In the genomic region with DNA sequence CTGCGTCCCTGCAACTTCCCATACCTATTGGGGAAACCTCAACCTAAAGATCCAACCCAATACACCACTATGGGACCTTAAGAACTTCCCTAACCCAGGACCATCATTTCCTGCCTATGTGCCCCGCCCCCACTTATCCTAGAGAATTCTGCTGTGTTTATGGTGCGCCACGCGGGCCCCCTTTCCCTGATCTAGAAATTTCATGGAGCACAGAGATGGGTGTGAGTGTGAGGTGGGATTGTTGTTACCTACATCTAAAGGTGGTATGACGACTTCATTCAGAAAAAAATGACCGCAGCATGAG, we compare ENCODE assay signal across 7 mouse cellular contexts. TPM values are rescaled to one million over a fixed set of nuclear protein-coding genes. Genes with fewer than 3 reads are reported as not detected.
DNase-seq lines count a peak whose midpoint lies in the region; ATAC-seq and TF ChIP-seq lines count a peak whose summit lies in the region.

No protein-coding gene starts in this region.

- no peak overlapping the region for H3K9ac ChIP-seq in lung, postnatal 0 days (replicated peaks; ENCODE audit: low read depth)
- no peak overlapping the region for H3K9ac ChIP-seq in forebrain, embryonic 12.5 days
- H3K9ac ChIP-seq in limb, embryonic 14.5 days (ENCODE audit: low read depth, low read length, severe bottlenecking), result no peak overlapping the region
- no peak overlapping the region for H3K9ac ChIP-seq in stomach, embryonic 16.5 days (ENCODE audit: low read length)

- H3K4me1 ChIP-seq in lung, postnatal 0 days (ENCODE audit: insufficient read depth, low read depth, low read length), result no peaks in the 10 kb centered on the region
- H3K4me1 ChIP-seq in forebrain, embryonic 12.5 days, result peaks cover 8% of the 10 kb centered on the region
- H3K4me1 ChIP-seq in limb, embryonic 14.5 days (ENCODE audit: control insufficient read depth, insufficient read depth, low read length), result peaks cover 7% of the 10 kb centered on the region
- H3K4me1 ChIP-seq in stomach, embryonic 16.5 days (ENCODE audit: control insufficient read depth, insufficient read depth, low read length), result no peaks in the 10 kb centered on the region

- H3K27ac ChIP-seq in lung, postnatal 0 days (ENCODE audit: low read length), result no peak overlapping the region
- H3K27ac ChIP-seq in forebrain, embryonic 12.5 days, result no peak overlapping the region
- H3K27ac ChIP-seq in limb, embryonic 14.5 days (replicated peaks; ENCODE audit: low read depth, low read length), result no peak overlapping the region
- no peak overlapping the region for H3K27ac ChIP-seq in stomach, embryonic 16.5 days (ENCODE audit: low read length)

- no peak overlapping the region for H3K4me2 ChIP-seq in lung, postnatal 0 days (replicated peaks; ENCODE audit: low read depth, low read length)
- H3K4me2 ChIP-seq in forebrain, embryonic 12.5 days, result peak overlapping the region; percentile 34
- peak overlapping the region; percentile 34; the same call in 1 of the 2 replicates for H3K4me2 ChIP-seq in limb, embryonic 14.5 days (replicated peaks; ENCODE audit: low read depth, low read length, severe bottlenecking)
- peak overlapping the region; percentile 31 for H3K4me2 ChIP-seq in stomach, embryonic 16.5 days (ENCODE audit: low read depth, low read length)

- H3K27me3 ChIP-seq in lung, postnatal 0 days (replicated peaks; ENCODE audit: insufficient read depth, low read length), result no peaks in the 10 kb centered on the region
- H3K27me3 ChIP-seq in forebrain, embryonic 12.5 days, result no peaks in the 10 kb centered on the region
- H3K27me3 ChIP-seq in limb, embryonic 14.5 days (ENCODE audit: control insufficient read depth, insufficient read depth, low read length), result no peaks in the 10 kb centered on the region
- H3K27me3 ChIP-seq in stomach, embryonic 16.5 days (ENCODE audit: control insufficient read depth, insufficient read depth, low read length), result no peaks in the 10 kb centered on the region

- TF ChIP-seq EP300 in lung, postnatal 0 days (IDR thresholded peaks at IDR 0.05), result no peak

- WGBS in lung, postnatal 0 days, result 36% methylated on average over 7 of the region's 7 CpGs
- WGBS in forebrain, embryonic 12.5 days, result 57% methylated on average over 7 of the region's 7 CpGs
- WGBS in limb, embryonic 14.5 days, result 45% methylated on average over 7 of the region's 7 CpGs
- WGBS in stomach, embryonic 16.5 days, result 40% methylated on average over 7 of the region's 7 CpGs

- no peaks in the 10 kb centered on the region for H3K36me3 ChIP-seq in lung, postnatal 0 days (ENCODE audit: insufficient read depth, low read length)
- no peaks in the 10 kb centered on the region for H3K36me3 ChIP-seq in forebrain, embryonic 12.5 days (replicated peaks)
- no peaks in the 10 kb centered on the region for H3K36me3 ChIP-seq in limb, embryonic 14.5 days (ENCODE audit: control insufficient read depth, insufficient read depth, low read length)
- no peaks in the 10 kb centered on the region for H3K36me3 ChIP-seq in stomach, embryonic 16.5 days (ENCODE audit: control insufficient read depth, insufficient read depth, low read length)

- no peaks in the 10 kb centered on the region for H3K9me3 ChIP-seq in lung, postnatal 0 days (ENCODE audit: low read length)
- H3K9me3 ChIP-seq in forebrain, embryonic 12.5 days, result no peaks in the 10 kb centered on the region
- no peaks in the 10 kb centered on the region for H3K9me3 ChIP-seq in limb, embryonic 14.5 days (ENCODE audit: control insufficient read depth, low read length)
- H3K9me3 ChIP-seq in stomach, embryonic 16.5 days (replicated peaks; ENCODE audit: control insufficient read depth, low read length), result no peaks in the 10 kb centered on the region

- H3K4me3 ChIP-seq in lung, postnatal 0 days (ENCODE audit: low read depth, low read length), result no peak overlapping the region
- peak overlapping the region; percentile 8; the same call in 1 of the 2 replicates for H3K4me3 ChIP-seq in forebrain, embryonic 12.5 days (replicated peaks)
- peak overlapping the region; percentile 16; the same call in 1 of the 2 replicates for H3K4me3 ChIP-seq in limb, embryonic 14.5 days (replicated peaks; ENCODE audit: low read length)
- H3K4me3 ChIP-seq in stomach, embryonic 16.5 days (replicated peaks; ENCODE audit: low read length), result no peak overlapping the region

- ATAC-seq in lung, postnatal 0 days, result peak; percentile 16; the same call in 1 of the 2 replicates
- no peak for ATAC-seq in forebrain, embryonic 12.5 days (ENCODE audit: low FRiP score)
- 0 out of 2 replicates have a peak, but pooled peaks have one; percentile 9 for ATAC-seq in limb, embryonic 14.5 days (ENCODE audit: low FRiP score, low read depth)
- peak; percentile 19; the same call in 1 of the 2 replicates for ATAC-seq in stomach, embryonic 16.5 days (ENCODE audit: insufficient read depth, low FRiP score)

- TF ChIP-seq CTCF in lung, postnatal 0 days (IDR thresholded peaks at IDR 0.05), result no peak

- TF ChIP-seq POLR2A in limb, embryonic 14.5 days (IDR thresholded peaks at IDR 0.05; ENCODE audit: borderline replicate concordance, extremely low read depth, insufficient read depth, insufficient read length), result no peak

- intact Hi-C loops in left cerebral cortex, postnatal 4 days (cut with DNase I), result loop anchor here (2.0 kb wide), 1 partner anchor 270 kb away; no protein-coding TSS in a partner anchor

- no peak for DNase-seq in lung, postnatal 0 days (ENCODE audit: low spot score)
- no peak for DNase-seq in lung, postnatal 10 days
- no peak for DNase-seq in limb, embryonic 14.5 days (ENCODE audit: low spot score)
- no peak for DNase-seq in left cerebral cortex, postnatal 4 days
- DNase-seq in gastrocnemius, postnatal 10 days, result no peak

RNA-seq across cellular contexts. Expression of gene Adpgk, which starts 8.7 kb away (rescaled TPM):
- 26.6 and 26.7 TPM in 2 replicates for polyA plus RNA-seq in lung, postnatal 0 days (2015; fragmentation: Nextera tagmentation; extraction: Ambion mirVana)
- polyA plus RNA-seq in forebrain, embryonic 12.5 days (2016; fragmentation: Nextera tagmentation; extraction: Ambion mirVana), result 28.4 and 29.0 TPM in 2 replicates
- polyA plus RNA-seq in limb, embryonic 14.5 days (2012; rRNA removed), result 46.2 and 47.4 TPM in 2 replicates
- 51.2 and 53.0 TPM in 2 replicates for polyA plus RNA-seq in limb, embryonic 14.5 days (2014; fragmentation: Nextera tagmentation; extraction: Ambion mirVana)
- polyA plus RNA-seq in stomach, embryonic 16.5 days (2015; fragmentation: Nextera tagmentation; extraction: Ambion mirVana), result 25.0 and 29.7 TPM in 2 replicates
- 10 to 100 TPM; 19.4 to 21.7 TPM for total RNA-seq in left cerebral cortex, postnatal 4 days (2021)
- total RNA-seq in gastrocnemius, postnatal 10 days (2021), result 10 to 100 TPM; 10.3 to 15.7 TPM

Comparison
In these comparisons a context has a peak if more than half of its experiments do, and no peak if none do; other contexts are left out.
1. H3K4me3 ChIP-seq: peak in forebrain, embryonic 12.5 days (single experiment) and limb, embryonic 14.5 days (single experiment); none in lung, postnatal 0 days (single experiment) and stomach, embryonic 16.5 days (single experiment).